Mouse (Mus musculus) kidney, adult 2 months (tissue): ENCODE measurements at regions not wholly inside any gene's neighbourhood (a gene's known extent, or its start where the extent isn't known, plus 50 kb on each side); places are given as distances from the start of the nearest gene placed in this dataset.

Source experiments
- DNase-seq: peaks from one replicate; pipeline ENCODE4 v3.0.0; 2021
- H3K27ac ChIP-seq: fragments of 200-500 bp; 2 replicates; pipeline ENCODE4 v1.5.1; 2012; ENCODE audit warnings: low read depth, low read length, control low read depth, inconsistent platforms; ENCODE audit not compliant: insufficient read depth
- H3K27me3 ChIP-seq: fragments of 200-500 bp; replicated peaks from 2 replicates; pipeline ENCODE4 v1.6.1; 2012; ENCODE audit warnings: mild to moderate bottlenecking, moderate library complexity, low read length, inconsistent platforms; ENCODE audit not compliant: control insufficient read depth, insufficient read depth
- H3K36me3 ChIP-seq: fragments of 200-500 bp; 2 replicates; pipeline ENCODE4 v1.6.1; 2012; ENCODE audit warnings: mild to moderate bottlenecking, moderate library complexity, low read length, inconsistent platforms; ENCODE audit not compliant: control insufficient read depth, insufficient read depth
- H3K4me1 ChIP-seq: fragments of 200-500 bp; 2 replicates; pipeline ENCODE4 v1.6.1; 2011; ENCODE audit warnings: low read length; ENCODE audit not compliant: control insufficient read depth, insufficient read depth
- H3K4me3 ChIP-seq: fragments of 200-500 bp; 2 replicates; pipeline ENCODE4 v1.5.1; 2011; ENCODE audit warnings: mild to moderate bottlenecking, low read depth, low read length, control low read depth; ENCODE audit not compliant: insufficient read depth
- CTCF ChIP-seq: fragments of 200-500 bp; conservative IDR thresholded peaks from 2 replicates; pipeline ENCODE4 v1.5.1; 2011; ENCODE audit warnings: low read depth, mild to moderate bottlenecking, control low read depth, low read length, moderate library complexity, mixed read lengths; ENCODE audit not compliant: insufficient read depth, insufficient read length
- POLR2A ChIP-seq: fragments of 200-500 bp; IDR thresholded peaks from one replicate; pipeline ENCODE4 v1.6.1; 2011; ENCODE audit warnings: low read depth, low read length, control low read depth
- WGBS: fragments of 180-500 bp; shearing (Covaris S2); methylation state at CpG from one replicate; pipeline ENCODE4 v1.1.7; 2018; 5-methylcytosine and 5-hydroxymethylcytosine counted together

DNA sequence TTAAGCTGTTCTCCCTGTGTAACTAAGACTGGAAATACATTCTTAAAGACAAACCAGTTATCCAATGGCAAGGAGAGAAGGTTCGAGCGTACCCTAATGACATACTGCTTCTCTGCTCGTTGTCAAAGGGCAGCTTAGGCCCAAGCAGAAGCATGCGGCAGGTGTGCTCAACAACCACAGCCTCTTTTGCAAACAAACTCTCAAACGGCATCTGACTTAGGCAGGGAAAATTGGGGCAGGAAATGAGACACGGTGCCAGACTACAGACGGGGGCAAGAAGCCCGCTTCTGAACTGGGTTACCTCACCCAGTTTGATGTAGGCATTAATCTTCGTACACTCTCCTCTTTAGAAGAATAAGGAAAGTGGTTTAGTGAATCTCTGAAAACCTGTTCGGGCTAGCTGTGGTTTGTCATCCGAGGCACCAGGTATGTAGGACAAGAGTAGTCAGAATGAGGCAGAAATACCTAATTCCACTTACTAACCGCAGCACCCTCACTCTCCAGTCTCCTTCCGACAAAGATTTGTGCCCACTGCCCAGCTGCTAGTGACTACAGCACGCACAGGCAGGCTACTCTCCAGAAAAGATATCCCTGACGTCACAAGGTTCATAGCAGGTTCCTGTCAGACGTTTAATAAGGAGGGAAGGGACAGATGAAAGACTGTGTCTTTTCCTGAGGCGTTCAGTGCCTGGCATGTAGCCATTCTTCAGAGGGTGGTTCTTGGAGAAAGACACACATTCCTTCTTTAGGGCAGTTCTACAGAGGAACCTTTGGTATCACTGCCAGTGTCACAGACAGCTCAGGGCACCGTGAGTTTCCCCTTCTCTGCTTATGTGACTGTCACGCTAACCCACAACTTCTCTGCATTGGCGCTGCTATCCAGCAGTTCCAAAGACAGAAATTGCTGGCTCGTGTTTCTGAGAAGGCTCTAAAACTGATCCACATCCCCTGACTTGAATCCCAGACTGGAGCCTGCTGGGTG, 175.8 kb downstream of the Tmx1 start:
- Histone ChIP-seq H3K27me3 (no peaks in the 10 kb centered on the region), H3K36me3 (no peaks in the 10 kb centered on the region), H3K4me1 (no peaks in the 10 kb centered on the region), H3K4me3 (no peak overlapping the region), H3K27ac (no peak overlapping the region)
- TF ChIP-seq POLR2A (no peak), CTCF (no peak)
- 61% methylated on average over 21 of the region's 21 CpGs for WGBS
- DNase-seq = no peak

DNA sequence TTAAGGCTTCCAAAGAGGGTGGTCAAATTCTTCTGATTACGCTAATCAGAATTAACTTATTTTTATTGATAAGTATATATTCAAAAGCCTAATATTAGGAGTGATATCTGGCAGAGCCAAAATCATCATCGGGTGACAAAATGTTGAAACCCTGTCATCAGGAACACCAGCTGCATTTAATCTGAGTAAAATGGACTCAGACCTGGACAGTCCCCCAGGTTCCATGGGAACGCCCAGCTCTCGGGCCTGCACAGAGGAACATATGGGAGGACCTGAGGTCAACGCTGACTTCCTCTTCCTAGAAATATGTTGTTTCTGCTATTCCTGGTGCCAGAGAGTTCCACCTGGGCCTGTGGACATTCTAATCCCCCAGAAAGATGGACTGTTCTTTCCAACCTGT, 176.5 kb downstream of the Tmx1 start:
- H3K27ac ChIP-seq = no peak overlapping the region
- TF ChIP-seq POLR2A (no peak), CTCF (no peak)
- no peak for DNase-seq
- H3K36me3 ChIP-seq = no peaks in the 10 kb centered on the region
- 87% methylated on average over 5 of the region's 5 CpGs for WGBS
- H3K4me3 ChIP-seq = no peak overlapping the region
- no peaks in the 10 kb centered on the region for H3K27me3 ChIP-seq
- no peaks in the 10 kb centered on the region for H3K4me1 ChIP-seq

DNA sequence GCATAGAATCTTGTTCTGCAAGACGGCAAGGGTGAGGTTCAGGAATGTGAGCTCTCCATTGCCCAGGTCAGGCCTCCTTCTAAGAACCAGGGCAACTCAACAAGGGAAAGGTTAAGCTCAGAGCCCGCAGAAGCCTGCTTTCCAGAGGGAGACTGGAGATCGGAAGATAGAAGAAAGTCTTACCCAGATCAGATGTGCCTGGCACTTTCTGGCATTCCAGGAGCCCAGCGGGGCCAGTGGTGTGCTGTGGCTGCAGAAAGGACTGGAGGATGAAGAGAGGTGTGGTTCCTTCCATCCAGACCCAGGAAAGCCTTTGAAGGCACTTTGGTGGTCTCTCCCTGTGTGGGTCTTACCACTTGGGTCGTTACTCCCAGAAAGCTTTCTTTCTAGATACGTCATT, 178.4 kb downstream of the Tmx1 start:
- no peak for TF ChIP-seq POLR2A
- no peak for TF ChIP-seq CTCF
- Histone ChIP-seq H3K36me3 (no peaks in the 10 kb centered on the region), H3K4me1 (no peaks in the 10 kb centered on the region), H3K4me3 (no peak overlapping the region), H3K27me3 (no peaks in the 10 kb centered on the region; the same call in 1 of the 2 replicates), H3K27ac (no peak overlapping the region)
- no peak for DNase-seq
- 79% methylated on average over 6 of the region's 6 CpGs for WGBS

DNA sequence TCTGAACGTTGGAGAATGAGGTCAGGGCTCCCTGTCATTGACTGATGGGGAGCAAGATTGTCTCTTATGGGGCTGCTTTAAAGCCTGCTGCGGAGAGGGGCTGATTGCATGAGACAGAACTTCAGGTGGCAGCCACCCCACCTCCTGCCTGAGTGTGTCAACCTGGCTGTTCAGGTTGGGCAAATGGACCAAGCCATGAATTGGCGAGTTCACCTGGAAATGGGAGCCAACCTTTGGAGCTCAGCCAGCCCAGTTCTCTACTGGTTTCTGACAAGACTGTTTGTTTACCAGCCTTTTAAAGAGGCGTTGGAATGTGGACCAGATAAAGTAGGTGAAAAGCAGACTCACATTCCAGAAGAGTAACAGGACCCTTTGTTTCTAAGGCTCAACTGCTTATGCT, 180.3 kb downstream of the Tmx1 start:
- no peak for TF ChIP-seq POLR2A
- TF ChIP-seq CTCF = no peak
- 52% methylated on average over 4 of the region's 4 CpGs for WGBS
- H3K4me1 ChIP-seq = no peaks in the 10 kb centered on the region
- DNase-seq = no peak
- no peaks in the 10 kb centered on the region for H3K36me3 ChIP-seq
- H3K4me3 ChIP-seq = no peak overlapping the region
- no peak overlapping the region for H3K27ac ChIP-seq
- H3K27me3 ChIP-seq = no peaks in the 10 kb centered on the region; the same call in 1 of the 2 replicates

DNA sequence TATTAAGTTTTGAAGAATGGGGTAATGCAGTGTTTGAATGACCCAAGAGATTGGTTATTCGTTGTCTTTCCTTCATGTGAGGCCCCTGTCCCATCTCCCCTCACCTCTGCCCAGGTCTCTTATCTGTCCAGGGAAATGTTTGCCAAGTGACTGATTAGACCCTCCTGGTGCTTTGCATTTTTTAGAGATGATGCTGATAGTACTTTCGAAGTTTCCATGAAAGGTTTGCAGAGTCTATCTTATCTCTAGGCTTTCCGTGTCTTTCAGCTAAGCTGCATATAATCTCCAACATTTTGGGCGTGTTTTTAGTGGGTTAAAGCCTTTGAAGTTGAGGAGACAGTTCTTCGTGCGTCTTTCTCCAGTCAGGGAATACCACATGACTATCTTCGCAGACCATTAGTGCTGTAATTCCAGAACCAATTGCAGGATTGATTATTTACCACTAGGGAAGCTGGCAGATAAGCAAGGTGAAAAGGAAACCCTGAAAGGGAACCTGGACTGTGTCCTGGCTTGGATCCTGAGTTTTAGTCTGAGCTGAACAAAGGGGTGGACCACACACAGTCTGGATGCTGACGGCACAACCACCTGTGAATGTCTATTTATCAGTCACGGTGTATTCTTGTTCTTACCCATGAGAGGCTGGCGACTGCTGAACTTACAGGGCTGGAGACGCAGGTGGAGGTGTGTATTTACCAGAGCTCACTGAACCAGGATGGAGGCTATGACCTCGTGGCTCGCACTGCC, 180.9 kb downstream of the Tmx1 start:
- no peaks in the 10 kb centered on the region; the same call in 1 of the 2 replicates for H3K27me3 ChIP-seq
- DNase-seq = no peak
- H3K4me3 ChIP-seq = no peak overlapping the region
- H3K4me1 ChIP-seq = no peaks in the 10 kb centered on the region
- TF ChIP-seq CTCF (no peak), POLR2A (no peak)
- WGBS = 48% methylated on average over 13 of the region's 13 CpGs
- H3K36me3 ChIP-seq = no peaks in the 10 kb centered on the region
- no peak overlapping the region for H3K27ac ChIP-seq

DNA sequence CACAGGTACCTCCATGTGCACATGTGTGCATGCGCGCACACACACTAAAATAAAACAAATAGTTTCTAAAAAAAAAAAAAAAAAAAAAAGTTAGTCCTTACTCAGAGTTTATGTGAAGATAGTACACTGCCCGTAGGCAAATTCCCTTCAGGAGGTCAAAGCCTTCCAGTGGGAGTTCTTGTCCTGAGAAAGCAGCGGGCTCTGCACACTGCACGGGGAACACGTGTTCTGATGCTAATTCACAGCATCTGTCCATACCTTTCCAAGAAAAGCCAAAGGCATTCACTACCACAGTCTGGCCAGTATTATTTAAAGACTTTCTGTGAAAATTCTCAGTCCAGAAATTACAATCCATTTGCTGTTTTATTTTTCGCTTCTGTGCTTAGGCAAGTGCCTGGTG, 183.1 kb downstream of the Tmx1 start:
- Histone ChIP-seq H3K4me3 (no peak overlapping the region), H3K27me3 (no peaks in the 10 kb centered on the region; the same call in 1 of the 2 replicates), H3K4me1 (no peaks in the 10 kb centered on the region), H3K36me3 (no peaks in the 10 kb centered on the region), H3K27ac (no peak overlapping the region)
- DNase-seq = no peak
- WGBS = 93% methylated on average over 7 of the region's 7 CpGs
- TF ChIP-seq POLR2A (no peak), CTCF (no peak)

DNA sequence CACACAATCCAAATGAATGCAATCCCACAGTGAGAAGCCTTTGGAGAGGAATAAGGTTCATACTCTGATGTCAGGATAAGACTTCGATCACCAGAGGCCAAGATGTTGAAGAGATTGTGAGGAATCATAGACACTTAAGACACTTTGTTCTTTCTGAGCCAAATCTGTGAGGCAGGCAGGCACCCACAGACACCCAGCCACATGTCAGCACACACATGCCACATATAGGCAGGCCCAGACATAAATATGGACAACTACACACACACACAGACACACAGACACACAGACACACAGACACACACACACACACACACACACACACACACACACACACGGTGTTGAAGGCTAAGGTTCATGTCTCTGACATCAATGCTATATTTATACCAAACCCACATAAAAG, 185.1 kb upstream of the Frmd6 start:
- H3K4me1 ChIP-seq = no peaks in the 10 kb centered on the region
- DNase-seq = no peak
- no peaks in the 10 kb centered on the region for H3K36me3 ChIP-seq
- TF ChIP-seq CTCF (no peak), POLR2A (no peak)
- H3K27ac ChIP-seq = no peak overlapping the region
- no peaks in the 10 kb centered on the region; the same call in 1 of the 2 replicates for H3K27me3 ChIP-seq
- H3K4me3 ChIP-seq = no peak overlapping the region
- WGBS = 87% methylated on average over 2 of the region's 2 CpGs
